Mouse (Mus musculus) heart, adult 8-10 months (tissue): ENCODE measurements around the gene Dock2. TPM values are rescaled to one million over a fixed set of nuclear protein-coding genes. Genes with fewer than 3 reads are reported as not detected.

Source experiments
- DNase-seq: peaks from one replicate; pipeline ENCODE4 v3.0.0; 2022; ENCODE audit warnings: low spot score
- total RNA-seq, 4 experiments: library from RNA; stranded (reverse); gene quantifications; 2 replicates each; pipeline ENCODE4 v1.2.4; 2022

The Dock2 gene
- total RNA-seq, 4 experiments from 2014 or later = 1.3 to 5.2 (median 1.8) TPM

DNA sequence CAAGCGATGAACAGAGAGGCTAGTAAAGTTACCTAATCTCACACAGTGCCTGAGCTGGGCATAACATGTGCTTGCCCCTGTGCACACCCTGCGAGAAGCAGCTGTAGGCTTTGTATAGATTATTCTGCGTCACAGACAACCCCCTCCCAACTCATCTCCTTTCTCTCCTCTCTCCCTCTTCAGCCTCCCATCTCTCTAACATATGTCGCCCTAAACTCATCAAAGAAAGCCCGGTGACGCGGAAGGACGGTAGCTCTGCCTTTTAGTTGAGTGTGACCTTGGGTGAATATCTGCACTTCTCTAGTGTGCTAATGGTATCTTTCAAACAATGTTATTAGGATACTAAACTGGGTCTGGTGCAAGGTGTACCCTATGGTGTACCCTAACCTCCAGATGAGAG is 13.7 kb downstream of the Dock2 start:
- DNase-seq = no peak

GRCm38 (mm10) chr11:34769396-34769795 is 14.3 kb downstream of the Dock2 start:
- no peak for DNase-seq

DNA sequence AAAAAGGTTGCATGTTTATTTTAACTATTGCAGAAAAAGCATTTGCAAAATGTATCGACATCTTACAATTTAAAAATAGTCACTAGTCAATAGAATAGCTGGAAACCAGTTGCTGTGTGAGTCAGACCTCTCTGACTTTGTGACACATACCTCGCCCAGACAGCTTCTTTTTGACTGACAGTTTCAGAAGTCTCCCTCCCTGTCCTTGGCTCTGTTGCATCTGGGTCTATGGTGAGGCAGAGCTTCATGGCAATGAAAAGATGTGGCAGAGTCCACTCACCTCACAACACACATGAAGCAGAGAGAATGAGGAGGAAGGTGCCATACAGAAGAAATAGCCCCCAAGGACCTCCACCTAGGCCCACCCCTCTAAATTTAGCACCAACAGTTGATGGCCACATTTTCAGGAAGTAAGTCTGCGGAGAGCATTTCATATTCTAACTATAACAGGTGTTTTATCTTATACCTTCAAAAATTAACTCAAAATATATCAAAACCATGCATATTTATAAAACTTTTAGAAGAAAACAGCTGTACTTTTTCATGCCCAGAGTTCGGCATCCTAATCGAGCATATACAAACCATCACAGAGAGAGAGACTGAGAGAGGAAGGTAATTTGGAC is 19.8 kb downstream of the Dock2 start:
- no peak for DNase-seq

GRCm38 (mm10) chr11:34762570-34763127 is 21.0 kb downstream of the Dock2 start:
- no peak for DNase-seq

- no peak for DNase-seq
Observed at GRCm38 (mm10) chr11:34762125-34762524, 21.6 kb downstream of the Dock2 start.

DNA sequence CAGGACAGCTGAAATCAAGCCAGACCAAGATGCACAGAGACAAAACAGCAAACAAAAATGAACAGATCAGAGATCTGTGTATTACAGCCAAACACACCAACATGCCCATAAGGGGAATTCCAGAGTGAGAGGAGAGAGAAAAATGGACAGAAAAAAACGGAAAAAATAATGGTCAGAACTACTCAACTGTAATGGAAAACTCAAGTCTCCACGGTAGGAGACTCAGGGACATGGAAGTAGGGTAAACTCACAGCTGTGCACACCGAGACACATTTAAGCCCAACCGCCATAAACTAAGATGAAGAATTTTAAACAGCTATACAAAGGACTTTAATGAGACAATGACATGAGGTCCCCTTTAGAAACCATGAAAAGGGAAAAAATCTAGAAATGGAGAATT is 24.1 kb downstream of the Dock2 start:
- no peak for DNase-seq

- DNase-seq = no peak
Observed at GRCm38 (mm10) chr11:34741081-34741480, 42.6 kb downstream of the Dock2 start.

DNA sequence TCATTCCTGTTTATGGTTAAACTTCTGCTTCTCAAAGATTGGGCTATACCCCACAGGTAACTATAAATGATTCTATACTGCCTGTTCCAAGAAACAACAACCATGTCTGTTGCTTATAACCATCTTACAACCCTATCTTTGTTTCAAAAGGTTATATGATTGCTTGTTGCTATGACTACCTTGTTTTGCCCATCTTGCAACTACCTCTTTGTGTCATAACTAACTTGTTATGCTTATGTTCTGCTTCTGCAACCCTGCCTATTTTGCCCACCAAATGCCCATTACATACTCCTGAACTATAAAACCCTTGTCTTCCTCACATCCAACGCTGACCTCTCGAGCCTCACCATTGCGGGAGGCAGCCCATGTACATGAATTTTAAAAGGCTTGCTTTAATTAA is 43.9 kb downstream of the Dock2 start:
- no peak for DNase-seq

- no peak for DNase-seq
Observed at GRCm38 (mm10) chr11:34738945-34739344, 44.7 kb downstream of the Dock2 start.

GRCm38 (mm10) chr11:34737193-34737592 is 46.5 kb downstream of the Dock2 start:
- DNase-seq = no peak

DNA sequence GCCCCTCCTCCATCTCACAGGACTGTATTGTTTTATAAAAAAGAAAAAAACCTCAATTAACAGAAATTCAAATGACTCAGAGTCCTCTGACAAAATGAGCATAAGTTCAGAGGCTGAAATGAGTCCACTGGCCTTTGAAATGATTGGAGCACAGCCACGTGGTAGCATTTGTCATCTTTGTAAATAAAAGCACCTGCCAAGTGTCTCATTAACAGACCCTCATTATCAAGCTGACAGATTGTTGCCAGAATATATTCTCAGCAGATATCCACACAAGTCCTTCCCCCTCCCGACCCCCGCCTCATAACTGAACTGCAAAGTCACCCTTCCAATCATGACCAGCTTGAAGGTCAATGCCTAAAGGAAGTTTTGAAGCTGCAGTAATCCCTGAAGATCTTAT is 49.7 kb downstream of the Dock2 start:
- DNase-seq = no peak

- no peak for DNase-seq
Observed at GRCm38 (mm10) chr11:34727467-34727866, 56.2 kb downstream of the Dock2 start.

GRCm38 (mm10) chr11:34726699-34727347 is 56.9 kb downstream of the Dock2 start:
- DNase-seq = no peak

DNA sequence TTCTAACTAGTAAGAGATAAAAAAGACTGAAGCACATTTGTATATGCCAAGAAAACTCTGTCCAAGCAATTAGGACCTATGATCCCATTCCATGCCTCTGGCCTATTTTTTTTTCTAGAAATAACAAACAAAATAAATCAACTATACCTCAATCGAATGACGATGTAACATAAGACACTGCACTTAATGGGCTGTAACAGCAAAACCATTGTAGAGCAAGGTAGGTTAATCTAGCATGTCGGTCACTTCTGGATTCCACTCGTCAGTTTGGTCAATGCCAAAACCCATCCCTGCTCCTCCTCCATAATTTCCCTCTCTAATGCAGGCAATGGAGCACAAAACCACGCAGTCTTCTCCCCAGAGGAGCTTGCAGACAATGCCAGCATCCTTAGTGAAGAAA is 70.3 kb downstream of the Dock2 start:
- no peak for DNase-seq

- DNase-seq = no peak
Observed at GRCm38 (mm10) chr11:34708278-34708677, 75.4 kb downstream of the Dock2 start.

GRCm38 (mm10) chr11:34707360-34707759 is 76.3 kb downstream of the Dock2 start:
- no peak for DNase-seq

DNA sequence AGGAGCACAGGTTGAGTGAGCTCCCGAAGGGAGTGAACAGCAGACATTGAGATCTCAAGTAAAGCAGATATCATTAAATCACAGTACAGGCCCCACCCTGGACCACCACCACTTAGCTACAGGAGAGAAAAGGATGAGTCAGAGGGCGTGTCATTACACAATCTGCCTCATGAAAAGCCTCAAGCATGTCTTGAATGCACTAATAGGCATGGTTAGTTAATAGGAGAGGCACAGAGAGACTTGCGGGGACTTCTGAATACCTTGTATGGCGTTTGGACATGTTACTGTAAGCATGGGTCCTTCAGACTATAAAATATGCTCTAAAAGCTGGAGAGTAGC is 78.6 kb downstream of the Dock2 start:
- no peak for DNase-seq

GRCm38 (mm10) chr11:34704384-34705107 is 79.1 kb downstream of the Dock2 start:
- DNase-seq = no peak

- DNase-seq = no peak
Observed at GRCm38 (mm10) chr11:34703851-34704250, 79.8 kb downstream of the Dock2 start.

GRCm38 (mm10) chr11:34681790-34682189 is 101.9 kb downstream of the Dock2 start:
- no peak for DNase-seq

- DNase-seq = no peak
Observed at GRCm38 (mm10) chr11:34544631-34545030, 239.1 kb downstream of the Dock2 start.

DNA sequence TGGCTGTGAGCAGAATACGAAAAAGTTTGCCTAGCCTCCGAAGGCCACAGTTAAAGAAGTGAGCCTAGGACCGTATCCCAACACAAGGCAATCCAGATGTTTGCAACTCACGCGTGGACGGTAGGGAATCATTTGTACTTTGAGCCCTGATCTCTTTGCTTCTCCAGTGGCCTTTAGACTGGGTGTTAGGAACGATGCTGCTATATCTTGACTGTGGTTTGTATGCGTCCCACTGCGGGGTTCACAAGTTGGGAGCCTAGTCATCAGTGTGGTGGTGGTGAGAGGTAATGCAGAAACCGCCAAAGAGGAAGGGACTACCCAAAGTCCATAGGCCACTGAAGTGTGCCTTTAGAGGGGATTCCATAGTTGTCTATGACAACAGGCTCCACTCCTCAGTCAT is 251.6 kb downstream of the Dock2 start:
- DNase-seq = no peak

DNA sequence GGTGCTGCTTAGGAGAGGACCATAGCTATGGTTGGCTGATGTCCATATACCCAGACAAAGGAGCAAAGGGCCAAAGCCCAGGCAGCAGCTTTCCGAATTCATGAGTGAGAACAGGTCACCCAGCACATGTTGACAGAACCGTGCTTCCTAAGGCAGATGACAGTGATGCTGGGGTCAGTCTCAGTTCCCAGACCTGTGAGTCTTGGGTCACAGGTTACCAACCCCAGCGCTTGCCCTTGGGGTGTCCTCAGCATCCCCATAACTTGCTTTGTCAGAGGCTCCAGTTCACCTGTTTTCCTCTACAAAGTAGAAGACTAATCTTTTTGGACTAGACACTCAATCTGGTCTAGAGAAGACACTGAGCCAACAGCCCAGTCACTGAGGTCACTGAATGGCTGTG is 252.7 kb downstream of the Dock2 start:
- DNase-seq = no peak
